Mouse (Mus musculus): ENCODE data around the gene H2afb1.
"Not testable (repeated sequence)": the region's sequence is repeated elsewhere in the genome, so short reads cannot be mapped to it uniquely, and the experiment has no call there.

H2afb1 gene

DNA sequence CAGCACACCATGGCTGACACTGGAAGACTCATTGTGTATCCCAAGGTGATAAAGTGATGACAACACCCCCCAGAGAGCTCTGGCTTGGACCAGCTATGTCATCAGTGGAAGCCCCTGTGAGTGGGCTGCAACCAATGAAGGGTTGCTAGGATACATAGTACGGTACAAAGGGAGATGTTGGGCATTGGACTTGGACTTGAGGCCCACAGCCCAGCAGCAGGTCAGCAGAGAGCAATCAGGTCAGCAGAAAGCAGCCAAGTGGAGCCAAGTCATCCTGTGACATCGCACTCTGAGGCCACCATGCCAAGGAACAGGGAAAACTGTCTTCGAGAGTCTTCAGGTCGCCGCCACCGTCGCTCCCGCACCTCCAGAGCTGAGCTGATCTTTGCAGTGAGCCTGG lies at the start of gene H2afb1:
Gene H2afb1 (plus strand): TSS at position 301 of the 400 bp plus-strand sequence.
- DNase-seq (ENCODE audit: low spot score in 2 of 2): not testable (repeated sequence)

GRCm38 (mm10) chrX:117036085-117036484 lies 21.5 kb downstream of the H2afb1 start:
- no peak for DNase-seq (ENCODE audit: low spot score in 2 of 2)
